Mouse (Mus musculus) testis, adult 2 months (tissue): Measurements from ENCODE around the gene Rsph1. TPM values are rescaled to one million over a fixed set of nuclear protein-coding genes. Genes with fewer than 3 reads are reported as not detected.

Experiments
- H3K27ac ChIP-seq: fragments of 200-500 bp; 2 replicates; pipeline ENCODE4 v1.5.1; 2012; ENCODE audit warnings: low read depth, low read length; ENCODE audit not compliant: control insufficient read depth, insufficient read depth
- H3K27me3 ChIP-seq: fragments of 200-500 bp; 2 replicates; pipeline ENCODE4 v1.6.1; 2012; ENCODE audit warnings: mild to moderate bottlenecking, low read length, moderate library complexity; ENCODE audit not compliant: control insufficient read depth, insufficient read depth
- H3K36me3 ChIP-seq: fragments of 200-500 bp; 2 replicates; pipeline ENCODE4 v1.6.1; 2012; ENCODE audit warnings: mild to moderate bottlenecking, low read length; ENCODE audit not compliant: control insufficient read depth, insufficient read depth
- H3K4me1 ChIP-seq: fragments of 200-500 bp; 2 replicates; pipeline ENCODE4 v1.6.1; 2012; ENCODE audit warnings: low read length; ENCODE audit not compliant: control insufficient read depth, insufficient read depth
- H3K4me3 ChIP-seq: fragments of 200-500 bp; 2 replicates; pipeline ENCODE4 v1.5.1; 2012; ENCODE audit warnings: low read depth, mild to moderate bottlenecking, low read length, moderate library complexity, mixed read lengths; ENCODE audit not compliant: control insufficient read depth
- CTCF ChIP-seq: fragments of 200-500 bp; IDR thresholded peaks from 2 replicates; pipeline ENCODE4 v1.5.1; 2012; ENCODE audit warnings: low read depth, mild to moderate bottlenecking, inconsistent platforms, low read length, moderate library complexity; ENCODE audit not compliant: control insufficient read depth, insufficient read depth, insufficient replicate concordance
- POLR2A ChIP-seq: fragments of 200-500 bp; IDR thresholded peaks from 2 replicates; pipeline ENCODE4 v1.6.1; 2012; ENCODE audit warnings: low read depth, mild to moderate bottlenecking, inconsistent platforms, low read length, moderate library complexity; ENCODE audit not compliant: control insufficient read depth
- polyA plus RNA-seq: library from polyadenylated mRNA; depleted of rRNA; stranded (reverse); fragments of >200 nt; gene quantifications from 2 replicates; pipeline ENCODE4 v1.2.3, GENCODE M21; 2012

The Rsph1 gene
- polyA plus RNA-seq, 1 experiment, result 601 TPM

GRCm38 (mm10) chr17:31253951-31254350, 23.2 kb downstream of the Rsph1 start:
- TF ChIP-seq POLR2A (no peak), CTCF (no peak)
- Histone ChIP-seq H3K27ac (no peak overlapping the region), H3K4me1 (peaks cover 5% of the 10 kb centered on the region), H3K27me3 (no peaks in the 10 kb centered on the region), H3K36me3 (no peaks in the 10 kb centered on the region), H3K4me3 (no peak overlapping the region)

- TF ChIP-seq CTCF (no peak), POLR2A (no peak)
- H3K4me1 ChIP-seq, result peaks cover 12% of the 10 kb centered on the region
- no peaks in the 10 kb centered on the region for H3K27me3 ChIP-seq
- no peak overlapping the region; the same call in 1 of the 2 replicates for H3K27ac ChIP-seq
- no peak overlapping the region for H3K4me3 ChIP-seq
- no peaks in the 10 kb centered on the region for H3K36me3 ChIP-seq
Measured at GRCm38 (mm10) chr17:31247144-31247543, 30.0 kb downstream of the Rsph1 start.

- Histone ChIP-seq H3K27ac (no peak overlapping the region), H3K36me3 (no peaks in the 10 kb centered on the region), H3K4me1 (peaks cover 8% of the 10 kb centered on the region), H3K27me3 (no peaks in the 10 kb centered on the region), H3K4me3 (no peak overlapping the region)
- TF ChIP-seq POLR2A, result no peak
- TF ChIP-seq CTCF, result no peak
Measured at GRCm38 (mm10) chr17:31245321-31245720, 31.9 kb downstream of the Rsph1 start.

- H3K36me3 ChIP-seq, result no peaks in the 10 kb centered on the region
- H3K27ac ChIP-seq, result no peak overlapping the region
- H3K27me3 ChIP-seq, result no peaks in the 10 kb centered on the region
- peaks cover 6% of the 10 kb centered on the region for H3K4me1 ChIP-seq
- TF ChIP-seq POLR2A (no peak), CTCF (peak; percentile 44; the same call in 1 of the 2 replicates)
- H3K4me3 ChIP-seq, result no peak overlapping the region
Measured at GRCm38 (mm10) chr17:31242764-31243163, 34.4 kb downstream of the Rsph1 start.

GRCm38 (mm10) chr17:31241156-31241555, 36.0 kb downstream of the Rsph1 start:
- H3K27me3 ChIP-seq, result no peaks in the 10 kb centered on the region
- H3K4me1 ChIP-seq, result no peaks in the 10 kb centered on the region
- H3K36me3 ChIP-seq, result no peaks in the 10 kb centered on the region
- TF ChIP-seq CTCF (no peak), POLR2A (no peak)
- H3K27ac ChIP-seq, result no peak overlapping the region
- H3K4me3 ChIP-seq, result no peak overlapping the region

GRCm38 (mm10) chr17:31238234-31239020, 38.8 kb downstream of the Rsph1 start:
- Histone ChIP-seq H3K27ac (no peak overlapping the region), H3K36me3 (no peaks in the 10 kb centered on the region), H3K4me3 (no peak overlapping the region), H3K27me3 (no peaks in the 10 kb centered on the region), H3K4me1 (no peaks in the 10 kb centered on the region)
- TF ChIP-seq POLR2A, result no peak
- TF ChIP-seq CTCF, result no peak

- H3K36me3 ChIP-seq, result no peaks in the 10 kb centered on the region
- no peak for TF ChIP-seq POLR2A
- no peak for TF ChIP-seq CTCF
- no peak overlapping the region for H3K4me3 ChIP-seq
- no peaks in the 10 kb centered on the region for H3K27me3 ChIP-seq
- no peak overlapping the region for H3K27ac ChIP-seq
- H3K4me1 ChIP-seq, result no peaks in the 10 kb centered on the region; the same call in 1 of the 2 replicates
Measured at GRCm38 (mm10) chr17:31235915-31236314, 41.3 kb downstream of the Rsph1 start.
